23 mouse cellular contexts compared by ENCODE assay signal in the genomic region with DNA sequence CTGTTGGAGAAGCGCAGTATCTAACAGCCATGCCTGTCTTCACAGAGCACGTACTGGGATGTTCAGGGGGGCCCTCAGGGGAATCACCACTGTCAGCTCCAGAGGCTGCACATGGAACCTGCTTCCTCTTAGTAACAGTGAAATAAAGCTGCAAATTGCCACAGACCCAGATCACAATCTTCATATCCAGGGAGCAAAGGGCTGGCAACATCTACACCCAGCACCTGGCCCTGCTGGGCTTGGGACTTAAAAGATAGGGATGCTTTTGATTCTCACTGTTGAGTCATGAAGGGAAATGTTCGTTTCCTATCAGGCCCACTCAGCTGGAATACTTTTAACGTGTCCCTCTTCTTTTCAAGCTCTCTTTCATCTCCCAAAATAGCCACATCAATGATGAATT.
A peak's percentile ranks its signal among the peaks of the same experiment; 100 is the strongest.
DNase-seq lines count a peak whose midpoint lies in the region; ATAC-seq lines count a peak whose summit lies in the region.
"Had no signal": no experiment of that assay in that cellular context is flagged by ENCODE, and none has a peak within 500 bp of the region (broad histone marks: within the 10 kb centered on the region; RNA-seq: fewer than 3 reads in every experiment).

No protein-coding gene starts in this region.

- peak; percentile 36; the same call in 1 of the 2 replicates for ATAC-seq in liver, embryonic 13.5 days (ENCODE audit: low read depth)
- ATAC-seq in common myeloid progenitor, adult 5-6 weeks (replicated peaks; ENCODE audit: low read depth, poor library complexity, severe bottlenecking), result peak; percentile 54
- peak; percentile 62 for ATAC-seq in megakaryocyte progenitor cell, adult 5-6 weeks (replicated peaks; ENCODE audit: poor library complexity)
- ATAC-seq: forebrain, embryonic 15.5 days; hindbrain, embryonic 16.5 days; inflammation-experienced regulatory T-cells, adult 6 months had no signal

- H3K4me2 ChIP-seq in liver, embryonic 13.5 days, result no peak overlapping the region
- H3K4me2 ChIP-seq: embryonic facial prominence, embryonic 15.5 days; forebrain, embryonic 15.5 days; heart, embryonic 13.5 days; hindbrain, embryonic 12.5 days had no signal

- DNase-seq in liver, embryonic 13.5 days, result no peak
- DNase-seq in liver, result no peak
- DNase-seq in brain, adult 2 months (ENCODE audit: low read depth, low spot score), result peak; percentile 28
- no peak for DNase-seq in embryo, embryonic 9.5 days (ENCODE audit: extremely low spot score)
- no peak for DNase-seq in adrenal gland, adult (ENCODE audit: inconsistent age in 2 of 2, low spot score in 1 of 2)
- DNase-seq in embryo, embryonic 10 days (ENCODE audit: low spot score), result no peak
- DNase-seq: adrenal gland, postnatal 14 days; cerebellum, adult 11 months; cerebellum, adult 8-10 months; cerebellum, postnatal 14 days; gastrocnemius, postnatal 25 days; heart, adult 11 months; heart, postnatal 4 days had no signal

- H3K4me1 ChIP-seq in liver, embryonic 13.5 days (replicated peaks), result peaks cover 24% of the 10 kb centered on the region
- H3K4me1 ChIP-seq: forebrain, embryonic 15.5 days had no signal

- H3K9ac ChIP-seq in liver, embryonic 13.5 days, result no peak overlapping the region
- H3K9ac ChIP-seq: embryonic facial prominence, embryonic 15.5 days; forebrain, embryonic 15.5 days; heart, embryonic 13.5 days; hindbrain, embryonic 12.5 days had no signal

- no peak overlapping the region for H3K4me3 ChIP-seq in liver, embryonic 13.5 days (replicated peaks)
- H3K4me3 ChIP-seq: embryonic facial prominence, embryonic 15.5 days; erythroblast, embryonic 14.5 days; forebrain, embryonic 10.5 days; forebrain, embryonic 15.5 days; heart, embryonic 13.5 days; hindbrain, embryonic 12.5 days had no signal

- H3K27me3 ChIP-seq in liver, embryonic 13.5 days, result no peaks in the 10 kb centered on the region
- H3K27me3 ChIP-seq: embryonic facial prominence, embryonic 15.5 days; forebrain, embryonic 15.5 days; heart, embryonic 13.5 days; hindbrain, embryonic 12.5 days had no signal

- no peaks in the 10 kb centered on the region for H3K9me3 ChIP-seq in liver, embryonic 13.5 days (replicated peaks)
- H3K9me3 ChIP-seq: embryonic facial prominence, embryonic 15.5 days; forebrain, embryonic 10.5 days; forebrain, embryonic 15.5 days; heart, embryonic 13.5 days; hindbrain, embryonic 12.5 days had no signal

- H3K27ac ChIP-seq in liver, embryonic 13.5 days, result no peak overlapping the region
- H3K27ac ChIP-seq: embryonic facial prominence, embryonic 15.5 days; forebrain, embryonic 10.5 days; forebrain, embryonic 15.5 days; heart, embryonic 13.5 days; hindbrain, embryonic 12.5 days had no signal

- H3K36me3 ChIP-seq in liver, embryonic 13.5 days, result no peaks in the 10 kb centered on the region
- H3K36me3 ChIP-seq: embryonic facial prominence, embryonic 15.5 days; forebrain, embryonic 10.5 days; forebrain, embryonic 15.5 days; heart, embryonic 13.5 days; hindbrain, embryonic 12.5 days had no signal

- 27% methylated on average over 4 of the region's 4 CpGs for WGBS in liver, embryonic 13.5 days (ENCODE audit: insufficient replicate concordance)
